In the genomic region with DNA sequence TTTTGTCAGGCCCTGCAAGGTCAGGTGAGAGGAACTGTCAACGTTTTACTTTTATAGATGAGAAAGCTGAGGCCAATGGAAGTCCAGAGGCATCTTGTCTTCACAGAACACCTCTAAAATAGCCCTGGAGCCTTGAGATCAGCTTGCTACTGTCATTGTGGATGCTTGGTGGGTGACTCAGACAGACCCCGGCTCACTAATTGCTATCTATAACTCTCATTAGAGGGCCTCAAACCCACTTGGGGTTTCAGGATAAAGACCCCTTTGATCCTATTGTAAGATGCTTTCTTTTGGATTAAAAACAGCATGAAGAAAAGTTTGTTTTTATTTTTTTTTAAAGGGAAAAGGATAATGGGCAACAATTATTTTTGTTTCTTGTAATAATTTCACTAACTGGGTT, we compare ENCODE assay signal across 18 mouse cellular contexts. TPM values are rescaled to one million over a fixed set of nuclear protein-coding genes. Genes with fewer than 3 reads are reported as not detected.
DNase-seq lines count a peak whose midpoint lies in the region; ATAC-seq and TF ChIP-seq lines count a peak whose summit lies in the region.
"Had no signal": no experiment of that assay in that cellular context is flagged by ENCODE, and none has a peak within 500 bp of the region (broad histone marks: within the 10 kb centered on the region; RNA-seq: fewer than 3 reads in every experiment).

No protein-coding gene starts in this region.

- H3K4me3 ChIP-seq in heart, embryonic 10.5 days = no peak overlapping the region
- no peak overlapping the region for H3K4me3 ChIP-seq in left cerebral cortex, adult 2 months
- H3K4me3 ChIP-seq in forebrain, embryonic 15.5 days = no peak overlapping the region
- H3K4me3 ChIP-seq in olfactory bulb, adult 2 months (ENCODE audit: insufficient read depth, low read depth, low read length) = no peak overlapping the region
- H3K4me3 ChIP-seq: embryonic facial prominence, embryonic 10.5 days; gastrocnemius, adult 2 months; lung, embryonic 15.5 days; midbrain, embryonic 12.5 days; stomach, embryonic 15.5 days had no signal

- no peaks in the 10 kb centered on the region for H3K9me3 ChIP-seq in heart, embryonic 10.5 days
- H3K9me3 ChIP-seq in forebrain, embryonic 15.5 days = no peaks in the 10 kb centered on the region
- H3K9me3 ChIP-seq: embryonic facial prominence, embryonic 10.5 days; lung, embryonic 15.5 days; midbrain, embryonic 12.5 days; stomach, embryonic 15.5 days had no signal

- no peak overlapping the region for H3K9ac ChIP-seq in forebrain, embryonic 15.5 days (replicated peaks)
- H3K9ac ChIP-seq: liver, embryonic 14.5 days; lung, embryonic 15.5 days; midbrain, embryonic 12.5 days; stomach, embryonic 15.5 days had no signal

- TF ChIP-seq POLR2A in olfactory bulb, adult 2 months (IDR thresholded peaks at IDR 0.05; ENCODE audit: insufficient read depth, low read depth, low read length) = no peak

- no peak for TF ChIP-seq CTCF in left cerebral cortex, adult 2 months (IDR thresholded peaks at IDR 0.05)
- TF ChIP-seq CTCF in olfactory bulb, adult 2 months (IDR thresholded peaks at IDR 0.05; ENCODE audit: insufficient read depth, low read depth, low read length) = no peak

- H3K4me1 ChIP-seq in heart, embryonic 10.5 days = peaks cover 54% of the 10 kb centered on the region
- peaks cover 33% of the 10 kb centered on the region for H3K4me1 ChIP-seq in forebrain, embryonic 15.5 days
- H3K4me1 ChIP-seq in olfactory bulb, adult 2 months (ENCODE audit: control insufficient read depth, insufficient read depth, low read length) = peaks cover 73% of the 10 kb centered on the region

- no peak overlapping the region for H3K4me2 ChIP-seq in forebrain, embryonic 15.5 days (replicated peaks)
- H3K4me2 ChIP-seq: lung, embryonic 15.5 days; midbrain, embryonic 12.5 days; stomach, embryonic 15.5 days had no signal

- no peak for DNase-seq in heart, embryonic 10.5 days (ENCODE audit: low spot score)
- no peak for DNase-seq in heart, adult 18-20 months
- no peak for DNase-seq in left cerebral cortex, adult 2 months (ENCODE audit: extremely low spot score in 1 of 2, low spot score in 2 of 2)
- no peak for DNase-seq in left cerebral cortex, adult 8-10 months (ENCODE audit: low spot score in 2 of 2)
- DNase-seq in embryo, embryonic 9.5 days (ENCODE audit: extremely low spot score) = no peak
- DNase-seq: adrenal gland, postnatal 36 days; cerebellum, adult 2 months; gastrocnemius, adult 2 months; kidney, adult 11 months; lung, postnatal 4 days; thymus, adult 2 months had no signal

- intact Hi-C loops in left cerebral cortex, adult 2 months (cut with DNase I) = no loop called here

- WGBS in heart, embryonic 10.5 days = 27% methylated on average over 2 of the region's 2 CpGs
- WGBS in forebrain, embryonic 15.5 days = 10% methylated on average over 2 of the region's 2 CpGs
- 20% methylated on average over 2 of the region's 2 CpGs for WGBS in olfactory bulb, adult 2 months

- H3K27me3 ChIP-seq in heart, embryonic 10.5 days (ENCODE audit: insufficient read depth, poor library complexity, severe bottlenecking) = peaks cover 9% of the 10 kb centered on the region; the same call in 1 of the 2 replicates
- no peaks in the 10 kb centered on the region for H3K27me3 ChIP-seq in forebrain, embryonic 15.5 days
- H3K27me3 ChIP-seq: midbrain, embryonic 12.5 days; stomach, embryonic 15.5 days had no signal

- H3K36me3 ChIP-seq in heart, embryonic 10.5 days = no peaks in the 10 kb centered on the region
- peaks cover 21% of the 10 kb centered on the region for H3K36me3 ChIP-seq in forebrain, embryonic 15.5 days
- H3K36me3 ChIP-seq: embryonic facial prominence, embryonic 10.5 days; lung, embryonic 15.5 days; midbrain, embryonic 12.5 days; stomach, embryonic 15.5 days had no signal

- no peak for ATAC-seq in forebrain, embryonic 15.5 days (replicated peaks)

- peak overlapping the region; percentile 32; the same call in 1 of the 2 replicates for H3K27ac ChIP-seq in heart, embryonic 10.5 days
- H3K27ac ChIP-seq in left cerebral cortex, adult 2 months = peak overlapping the region; percentile 21; the same call in 1 of the 2 replicates
- peak overlapping the region; percentile 52 for H3K27ac ChIP-seq in forebrain, embryonic 15.5 days (replicated peaks)
- peak overlapping the region; percentile 97 for H3K27ac ChIP-seq in olfactory bulb, adult 2 months (ENCODE audit: insufficient read depth, low read depth, low read length)
- H3K27ac ChIP-seq: embryonic facial prominence, embryonic 10.5 days; gastrocnemius, adult 2 months; liver, embryonic 14.5 days; lung, embryonic 15.5 days; stomach, embryonic 15.5 days had no signal

RNA-seq across cellular contexts. Expression of gene Sec13, which starts 58.4 kb away (rescaled TPM):
- 288 and 313 TPM in 2 replicates for polyA plus RNA-seq in heart, embryonic 10.5 days (2016; fragmentation: Nextera tagmentation; extraction: Ambion mirVana)
- 10 to 100 TPM; 63.7 to 64.6 TPM for total RNA-seq in heart, adult 18-20 months (2021)
- total RNA-seq in left cerebral cortex, adult 2 months (2021) = 10 to 100 TPM; 67.5 to 67.8 TPM
- 10 to 100 TPM; 62.3 to 72.8 (median 68.6) TPM for total RNA-seq in left cerebral cortex, adult 8-10 months (2022)
- 239 and 245 TPM in 2 replicates for polyA plus RNA-seq in forebrain, embryonic 15.5 days (2015; fragmentation: Nextera tagmentation; extraction: Ambion mirVana)
- polyA plus RNA-seq in olfactory bulb, adult 2 months (2012; ENCODE audit: insufficient read depth, insufficient read length, low replicate concordance, missing spikeins) = not detected in 2 replicates

Comparison
In these comparisons a context has a peak if more than half of its experiments do, and no peak if none do; other contexts are left out.
1. H3K27ac ChIP-seq: peak in every context shown above with its lines; median percentile 97 in olfactory bulb, adult 2 months; 52 in forebrain, embryonic 15.5 days; 32 in heart, embryonic 10.5 days; 21 in left cerebral cortex, adult 2 months.